Mouse (Mus musculus) midbrain, embryonic 11.5 days (tissue): Measurements from ENCODE around the gene Nosip. TPM values are rescaled to one million over a fixed set of nuclear protein-coding genes. Genes with fewer than 3 reads are reported as not detected.

Experiments
- microRNA counts: library from miRNA; unstranded; fragments of <30 nt; microRNA quantifications from one replicate; lab custom pipeline; 2015
- microRNA-seq: library from miRNA; unstranded; fragments of <30 nt; microRNA quantifications from one replicate; pipeline ENCODE4, GENCODE M21; 2017
- polyA plus RNA-seq: library from polyadenylated mRNA; unstranded; fragments of >200 nt; fragmentation: Nextera tagmentation; extraction: Ambion mirVana; gene quantifications from 2 replicates; pipeline ENCODE4 v1.2.1, GENCODE M21; 2014

Nosip gene
- polyA plus RNA-seq, 1 experiment from 2014 or later, result 56.7 TPM

MicroRNAs encoded within 50 kb of the gene (microRNA counts, 519-probe panel; counts per million panel counts)
- microRNA mmu-miR-150 (lab: Ali Mortazavi, UCI), result not detected

Small RNA genes lying within 50 kb of the gene (microRNA-seq; reads per million reads assigned to microRNA genes)
- gene Mir150, result 33.6 reads per million, percentile 42 among the genes with 10 or more reads in this experiment
- 36.8 reads per million, percentile 43 among the genes with 10 or more reads in this experiment for gene Mir5121
- gene Mir7054, result 1.3 reads per million

Other genes with a start within 250 kb of the Nosip start
- gene Nup62, start 246.3 kb upstream of the Nosip start, polyA plus RNA-seq, result 60.2 and 64.1 TPM in 2 replicates
- 0.84 and 1.2 TPM in 2 replicates for gene Il4i1, start 246.0 kb upstream of the Nosip start, polyA plus RNA-seq
- gene Atf5, start 245.8 kb upstream of the Nosip start, polyA plus RNA-seq, result 2.8 and 3.3 TPM in 2 replicates
- gene Akt1s1, start 213.4 kb upstream of the Nosip start, polyA plus RNA-seq, result 31.8 and 34.3 TPM in 2 replicates
- gene Tbc1d17, start 213.3 kb upstream of the Nosip start, polyA plus RNA-seq, result 63.4 and 69.4 TPM in 2 replicates
- 26.1 and 28.6 TPM in 2 replicates for gene Pnkp, start 205.3 kb upstream of the Nosip start, polyA plus RNA-seq
- 316 and 350 TPM in 2 replicates for gene Ptov1, start 192.6 kb upstream of the Nosip start, polyA plus RNA-seq
- 69.5 and 75.4 TPM in 2 replicates for gene Med25, start 169.7 kb upstream of the Nosip start, polyA plus RNA-seq
- 18.8 and 23.1 TPM in 2 replicates for gene Fuz, start 166.3 kb upstream of the Nosip start, polyA plus RNA-seq
- gene Ap2a1, start 132.9 kb upstream of the Nosip start, polyA plus RNA-seq, result 68.0 and 74.8 TPM in 2 replicates
- gene Tsks, start 119.2 kb upstream of the Nosip start, polyA plus RNA-seq, result 0.07 TPM in 1 of 2 replicates, not detected in the other
- gene Cpt1c, start 87.6 kb upstream of the Nosip start, polyA plus RNA-seq, result 20.8 and 21.8 TPM in 2 replicates
- 276 and 281 TPM in 2 replicates for gene Prmt1, start 75.9 kb upstream of the Nosip start, polyA plus RNA-seq
- gene Irf3, start 64.8 kb upstream of the Nosip start, polyA plus RNA-seq, result 55.6 and 65.9 TPM in 2 replicates
- gene Bcl2l12, start 63.7 kb upstream of the Nosip start, polyA plus RNA-seq, result 56.0 and 62.2 TPM in 2 replicates
- 43.6 and 44.4 TPM in 2 replicates for gene Scaf1, start 46.1 kb upstream of the Nosip start, polyA plus RNA-seq
- 18.6 and 22.2 TPM in 2 replicates for gene Rras, start 44.5 kb upstream of the Nosip start, polyA plus RNA-seq
- gene Prr12, start 9.5 kb upstream of the Nosip start, polyA plus RNA-seq, result 9.6 and 12.2 TPM in 2 replicates
- gene Prrg2, start 248 bp downstream of the Nosip start, polyA plus RNA-seq, result 12.7 and 13.5 TPM in 2 replicates
- 121 and 123 TPM in 2 replicates for gene Rcn3, start 29.8 kb downstream of the Nosip start, polyA plus RNA-seq
- gene Fcgrt, start 41.4 kb downstream of the Nosip start, polyA plus RNA-seq, result 16.1 and 18.3 TPM in 2 replicates
- 1,376 and 1,392 TPM in 2 replicates for gene Rps11, start 62.0 kb downstream of the Nosip start, polyA plus RNA-seq
- 1,212 and 1,290 TPM in 2 replicates for gene Rpl13a, start 66.3 kb downstream of the Nosip start, polyA plus RNA-seq
- 0.17 and 0.60 TPM in 2 replicates for gene Gm45713, start 73.8 kb downstream of the Nosip start, polyA plus RNA-seq
- gene Flt3l, start 74.0 kb downstream of the Nosip start, polyA plus RNA-seq, result 0.40 and 0.97 TPM in 2 replicates
- 104 and 105 TPM in 2 replicates for gene Pih1d1, start 91.9 kb downstream of the Nosip start, polyA plus RNA-seq
- 22.0 and 25.7 TPM in 2 replicates for gene Aldh16a1, start 92.2 kb downstream of the Nosip start, polyA plus RNA-seq
- 0.40 and 0.51 TPM in 2 replicates for gene Slc17a7, start 101.5 kb downstream of the Nosip start, polyA plus RNA-seq
- gene Gfy, start 117.1 kb downstream of the Nosip start, polyA plus RNA-seq, result not detected in 2 replicates
- 0.53 and 0.63 TPM in 2 replicates for gene Pth2, start 118.6 kb downstream of the Nosip start, polyA plus RNA-seq
- gene Ccdc155, start 142.5 kb downstream of the Nosip start, polyA plus RNA-seq, result 0.52 and 0.86 TPM in 2 replicates
- gene Dkkl1, start 149.7 kb downstream of the Nosip start, polyA plus RNA-seq, result 0.81 and 1.2 TPM in 2 replicates
- gene Tead2, start 153.3 kb downstream of the Nosip start, polyA plus RNA-seq, result 241 and 253 TPM in 2 replicates
- 0.81 and 0.97 TPM in 2 replicates for gene Cd37, start 176.7 kb downstream of the Nosip start, polyA plus RNA-seq
- gene Slc6a16, start 178.7 kb downstream of the Nosip start, polyA plus RNA-seq, result not detected in 2 replicates
- not detected in 2 replicates for gene Slc6a21, start 215.1 kb downstream of the Nosip start, polyA plus RNA-seq